Mouse (Mus musculus): ENCODE measurements around the gene 9430015G10Rik. TPM values are rescaled to one million over a fixed set of nuclear protein-coding genes. Genes with fewer than 3 reads are reported as not detected.

Gene 9430015G10Rik
- total RNA-seq (2023), result 37.9 TPM

DNA sequence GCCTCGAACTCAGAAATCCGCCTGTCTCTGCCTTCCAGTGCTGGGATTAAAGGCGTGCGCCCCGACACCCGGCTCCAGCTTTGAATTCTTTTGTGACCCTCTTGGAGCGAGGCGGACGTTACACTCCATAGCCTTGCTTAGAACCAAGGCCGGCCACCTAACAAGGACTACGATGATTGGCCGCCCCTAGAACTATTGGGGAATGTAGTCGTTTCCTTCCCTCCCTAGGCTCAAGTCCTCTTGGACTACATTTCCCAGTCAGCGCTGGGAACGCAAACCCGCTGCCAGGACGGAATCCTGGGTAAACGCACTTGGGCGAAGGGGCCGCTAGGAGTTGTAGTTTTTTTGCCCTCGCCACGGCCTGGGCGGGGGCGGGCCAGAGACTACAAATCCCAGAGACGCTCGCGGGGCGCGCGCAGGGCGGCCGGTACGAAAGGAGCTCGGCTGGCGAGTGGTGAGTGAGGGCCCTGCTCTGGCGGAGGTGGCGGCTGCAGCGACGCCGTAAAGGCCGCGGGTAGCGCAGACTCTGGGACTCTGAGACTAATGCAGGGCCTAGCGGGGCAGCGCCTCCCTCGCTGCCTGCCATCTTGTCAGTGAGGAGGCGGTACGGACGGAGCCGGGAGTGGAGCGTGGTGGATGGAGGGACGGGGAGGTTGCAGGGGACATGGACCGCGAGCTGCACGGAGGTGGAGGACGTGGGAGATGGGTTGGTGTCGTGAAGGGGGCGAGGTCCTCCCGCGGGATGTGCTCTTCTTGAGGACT is at the start of gene 9430015G10Rik:
TSS of gene 9430015G10Rik (plus strand) at position 413 of the 762 bp plus-strand sequence.

GRCm38 (mm10) chr4:156130436-156130835 is 20.7 kb downstream of the 9430015G10Rik start, which contains the start of gene Rnf223:
Gene Rnf223 (plus strand): TSS chr4:156130513.

Other genes with a start within 250 kb of the 9430015G10Rik start
- 1.6 TPM for gene Tas1r3, start 246.6 kb upstream of the 9430015G10Rik start, total RNA-seq (2023)
- gene Cptp, start 240.5 kb upstream of the 9430015G10Rik start, total RNA-seq (2023), result 9.6 TPM
- 49.4 TPM for gene Ints11, start 240.4 kb upstream of the 9430015G10Rik start, total RNA-seq (2023)
- gene Pusl1, start 218.2 kb upstream of the 9430015G10Rik start, total RNA-seq (2023), result 33.6 TPM
- 46.6 TPM for gene Acap3, start 218.2 kb upstream of the 9430015G10Rik start, total RNA-seq (2023)
- 147 TPM for gene Ube2j2, start 166.2 kb upstream of the 9430015G10Rik start, total RNA-seq (2023)
- gene C1qtnf12, start 147.7 kb upstream of the 9430015G10Rik start, total RNA-seq (2023), result 7.1 TPM
- 4.5 TPM for gene B3galt6, start 117.3 kb upstream of the 9430015G10Rik start, total RNA-seq (2023)
- 221 TPM for gene Sdf4, start 117.1 kb upstream of the 9430015G10Rik start, total RNA-seq (2023)
- gene Tnfrsf4, start 96.1 kb upstream of the 9430015G10Rik start, total RNA-seq (2023), result 33.2 TPM
- 59.7 TPM for gene Tnfrsf18, start 83.8 kb upstream of the 9430015G10Rik start, total RNA-seq (2023)
- gene Ttll10, start 50.6 kb upstream of the 9430015G10Rik start, total RNA-seq (2023), result not detected
- 0.26 TPM for gene Rnf223, start 20.5 kb downstream of the 9430015G10Rik start, total RNA-seq (2023)
- gene Agrn, start 87.5 kb downstream of the 9430015G10Rik start, total RNA-seq (2023), result 5.0 TPM
- gene Isg15, start 90.8 kb downstream of the 9430015G10Rik start, total RNA-seq (2023), result 10.8 TPM
- 8.2 TPM for gene AW011738, start 93.3 kb downstream of the 9430015G10Rik start, total RNA-seq (2023)
- gene Perm1, start 105.9 kb downstream of the 9430015G10Rik start, total RNA-seq (2023), result 0.62 TPM
- 49.1 TPM for gene Plekhn1, start 124.9 kb downstream of the 9430015G10Rik start, total RNA-seq (2023)
- gene Noc2l, start 126.0 kb downstream of the 9430015G10Rik start, total RNA-seq (2023), result 96.5 TPM
- 1.6 TPM for gene Samd11, start 145.7 kb downstream of the 9430015G10Rik start, total RNA-seq (2023)
- not detected for gene Vmn2r-ps159, start 221.1 kb downstream of the 9430015G10Rik start, total RNA-seq (2023)